7 mouse cellular contexts compared by ENCODE assay signal in genomic region chr2:53121797-53122196, GRCm38 (mm10).
A peak's percentile ranks its signal among the peaks of the same experiment; 100 is the strongest.
DNase-seq lines count a peak whose midpoint lies in the region; ATAC-seq and TF ChIP-seq lines count a peak whose summit lies in the region.

No protein-coding gene starts in this region.

- H3K27me3 ChIP-seq in spleen, adult 2 months (ENCODE audit: control insufficient read depth, insufficient read depth, low read length), result no peaks in the 10 kb centered on the region
- no peaks in the 10 kb centered on the region for H3K27me3 ChIP-seq in hindbrain, embryonic 13.5 days
- H3K27me3 ChIP-seq in limb, embryonic 13.5 days, result no peaks in the 10 kb centered on the region

- no peaks in the 10 kb centered on the region for H3K9me3 ChIP-seq in hindbrain, embryonic 13.5 days
- no peaks in the 10 kb centered on the region for H3K9me3 ChIP-seq in limb, embryonic 13.5 days

- no peaks in the 10 kb centered on the region for H3K4me1 ChIP-seq in spleen, adult 2 months (ENCODE audit: control insufficient read depth, insufficient read depth, insufficient read length)
- H3K4me1 ChIP-seq in hindbrain, embryonic 13.5 days (replicated peaks), result no peaks in the 10 kb centered on the region
- H3K4me1 ChIP-seq in limb, embryonic 13.5 days, result no peaks in the 10 kb centered on the region

- no peak overlapping the region for H3K4me3 ChIP-seq in spleen, adult 2 months (ENCODE audit: extremely low read depth, insufficient read depth, insufficient read length)
- H3K4me3 ChIP-seq in hindbrain, embryonic 13.5 days, result no peak overlapping the region
- H3K4me3 ChIP-seq in limb, embryonic 13.5 days, result no peak overlapping the region

- H3K36me3 ChIP-seq in spleen, adult 2 months (ENCODE audit: control insufficient read depth, insufficient read depth, low read length), result no peaks in the 10 kb centered on the region
- peaks cover 70% of the 10 kb centered on the region for H3K36me3 ChIP-seq in hindbrain, embryonic 13.5 days
- H3K36me3 ChIP-seq in limb, embryonic 13.5 days, result peaks cover 72% of the 10 kb centered on the region

- H3K9ac ChIP-seq in hindbrain, embryonic 13.5 days, result no peak overlapping the region
- no peak overlapping the region for H3K9ac ChIP-seq in limb, embryonic 13.5 days

- peak; percentile 46 for ATAC-seq in hindbrain, embryonic 13.5 days (ENCODE audit: low FRiP score)
- peak; percentile 28; the same call in 1 of the 2 replicates for ATAC-seq in limb, embryonic 13.5 days (ENCODE audit: low FRiP score, low read depth)

- no peak overlapping the region for H3K4me2 ChIP-seq in hindbrain, embryonic 13.5 days
- H3K4me2 ChIP-seq in limb, embryonic 13.5 days (replicated peaks), result no peak overlapping the region

- no peak overlapping the region for H3K27ac ChIP-seq in spleen, adult 2 months (ENCODE audit: insufficient read depth, low read length)
- no peak overlapping the region for H3K27ac ChIP-seq in hindbrain, embryonic 13.5 days
- no peak overlapping the region for H3K27ac ChIP-seq in limb, embryonic 13.5 days

- WGBS in spleen, adult 2 months, result 65% methylated on average over 5 of the region's 5 CpGs
- WGBS in hindbrain, embryonic 13.5 days, result 79% methylated on average over 5 of the region's 5 CpGs
- 70% methylated on average over 5 of the region's 5 CpGs for WGBS in limb, embryonic 13.5 days

- DNase-seq in spleen, adult 2 months (ENCODE audit: low read depth in 1 of 2, low spot score in 2 of 2), result peak in 1 of 2 experiments; percentile 14
- no peak for DNase-seq in spleen, postnatal 14 days (ENCODE audit: low spot score in 2 of 2)
- DNase-seq in ZHBTc4 (ENCODE audit: low read depth, low spot score), result peak; percentile 72
- peak; percentile 75 for DNase-seq in embryo, embryonic 10.5 days (ENCODE audit: low spot score)
- DNase-seq in retina, embryonic 14.5 days (ENCODE audit: low spot score), result peak; percentile 83

- no peak for TF ChIP-seq POLR2A in spleen, adult 2 months (IDR thresholded peaks at IDR 0.05; ENCODE audit: low read depth, low read length)

- peak; percentile 19; the same call in 1 of the 2 replicates for TF ChIP-seq CTCF in spleen, adult 2 months (IDR thresholded peaks at IDR 0.05; ENCODE audit: extremely low read depth, insufficient read depth, insufficient read length, insufficient replicate concordance)

Comparison
In these comparisons a context has a peak if more than half of its experiments do, and no peak if none do; other contexts are left out.
1. DNase-seq: peak in ZHBTc4 (single experiment), embryo, embryonic 10.5 days (single experiment) and retina, embryonic 14.5 days (single experiment); none in spleen, postnatal 14 days (0 of 2).